Mouse (Mus musculus) neural tube, embryonic 10.5 days (tissue): ENCODE measurements around the gene Ttll6.
A peak's percentile ranks its signal among the peaks of the same experiment; 100 is the strongest.
"Not testable (repeated sequence)": the region's sequence is repeated elsewhere in the genome, so short reads cannot be mapped to it uniquely, and the experiment has no call there.

Experiments
- DNase-seq: peaks from one replicate; pipeline ENCODE4 v3.0.0-alpha.2; 2017; ENCODE audit warnings: low spot score; ENCODE audit errors: extremely low spot score

Ttll6 gene

DNA sequence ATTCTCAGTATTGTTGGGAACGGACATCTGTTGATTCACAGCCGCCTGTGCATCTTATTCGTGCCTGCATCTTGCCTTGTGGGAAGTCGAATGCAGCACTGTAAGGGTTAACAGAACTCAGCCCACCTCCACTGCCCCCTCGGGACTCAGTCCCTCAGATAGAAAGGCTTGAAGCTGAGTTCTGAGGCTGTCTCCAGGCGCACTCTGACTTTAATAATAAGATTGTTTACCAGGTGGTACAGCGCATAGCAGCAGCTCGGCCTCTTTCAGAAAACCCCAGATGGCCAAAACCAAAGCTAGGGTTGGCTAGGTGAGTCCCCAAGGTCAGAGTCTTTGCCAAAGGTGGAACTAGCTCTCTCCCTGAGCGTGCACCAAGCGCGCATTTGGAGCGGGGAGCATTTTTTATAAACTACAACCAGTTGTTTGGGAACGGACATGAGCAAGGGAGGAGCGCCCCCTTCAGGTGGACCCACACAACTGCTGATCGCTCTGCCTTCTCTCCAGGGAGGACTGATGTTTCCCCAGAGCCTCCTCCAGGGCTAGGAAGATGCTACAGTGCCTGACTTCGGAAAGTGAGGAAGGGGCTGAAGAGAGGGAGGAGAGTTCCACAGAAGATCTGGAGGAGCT is at the start of gene Ttll6:
TSS of gene Ttll6 (plus strand) at position 548 of the 627 bp plus-strand sequence.
- peak; percentile 69 for DNase-seq

DNA sequence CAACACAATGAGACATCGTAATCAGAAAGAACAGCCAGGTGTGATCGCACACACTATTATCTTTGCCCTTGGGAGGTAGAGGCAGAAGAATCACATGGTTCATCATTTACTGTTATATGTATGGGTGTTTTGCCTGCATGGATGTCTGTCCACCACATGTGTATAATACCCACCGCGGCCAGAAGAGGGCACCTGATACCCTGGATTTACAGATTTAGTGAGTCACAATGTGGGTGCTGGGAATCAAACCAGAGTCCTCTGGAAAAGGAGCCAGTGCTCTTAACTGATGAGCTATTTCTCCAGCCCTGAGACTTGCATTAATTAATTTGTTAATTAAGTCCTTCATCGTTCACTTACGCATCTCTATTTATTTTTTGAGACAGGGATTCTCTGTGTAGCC is 45.6 kb upstream of the Ttll6 start:
- DNase-seq, result no peak

DNA sequence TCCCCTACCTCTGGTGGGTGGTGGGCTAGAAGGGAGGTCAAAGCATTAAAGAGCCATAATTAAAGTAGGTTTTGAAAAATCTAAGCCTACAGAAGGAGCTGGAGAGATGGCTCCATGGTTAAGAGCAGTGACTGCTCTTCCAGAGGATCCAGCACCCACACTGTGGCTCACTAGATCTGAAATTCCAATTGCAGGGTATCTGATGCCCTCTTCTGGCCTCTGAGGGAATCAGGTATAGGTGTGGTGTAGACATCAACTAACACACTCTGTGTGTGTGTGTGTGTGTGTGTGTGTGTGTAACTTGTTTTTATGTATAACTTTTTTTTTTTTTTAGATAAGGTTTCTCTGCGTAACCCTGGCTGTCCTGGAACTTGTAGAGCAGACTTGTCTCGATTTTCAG is 42.5 kb upstream of the Ttll6 start:
- no peak for DNase-seq

DNA sequence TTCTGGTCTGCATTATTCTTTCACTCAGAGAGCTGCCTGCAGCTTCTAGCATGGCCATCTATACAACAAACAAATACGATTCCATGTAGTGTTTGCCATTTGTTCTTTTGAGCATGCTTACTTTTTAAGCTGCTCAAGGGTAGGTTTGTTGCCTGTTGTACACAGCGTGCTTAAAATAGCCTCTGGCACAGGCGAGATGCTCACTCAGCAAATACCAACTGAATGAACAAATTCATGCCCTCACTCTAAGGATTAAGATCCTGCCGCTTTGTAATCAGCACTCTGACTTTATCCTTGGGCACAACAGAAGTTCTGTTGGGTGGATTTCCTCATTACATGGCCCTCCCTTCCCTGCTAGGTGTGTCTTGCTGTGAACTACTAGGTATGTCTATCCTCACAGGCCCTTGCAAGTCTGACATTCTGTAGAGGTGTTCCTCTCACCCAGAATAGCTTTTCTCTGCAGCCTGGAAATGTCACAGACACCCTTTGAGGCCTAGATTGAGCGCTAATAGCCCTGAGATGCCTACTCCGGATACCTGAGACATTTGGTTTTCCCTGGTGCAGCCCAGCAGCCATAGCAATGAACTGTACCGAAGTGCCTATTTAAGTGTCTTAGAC is 40.8 kb upstream of the Ttll6 start:
- peak; percentile 16 for DNase-seq

DNA sequence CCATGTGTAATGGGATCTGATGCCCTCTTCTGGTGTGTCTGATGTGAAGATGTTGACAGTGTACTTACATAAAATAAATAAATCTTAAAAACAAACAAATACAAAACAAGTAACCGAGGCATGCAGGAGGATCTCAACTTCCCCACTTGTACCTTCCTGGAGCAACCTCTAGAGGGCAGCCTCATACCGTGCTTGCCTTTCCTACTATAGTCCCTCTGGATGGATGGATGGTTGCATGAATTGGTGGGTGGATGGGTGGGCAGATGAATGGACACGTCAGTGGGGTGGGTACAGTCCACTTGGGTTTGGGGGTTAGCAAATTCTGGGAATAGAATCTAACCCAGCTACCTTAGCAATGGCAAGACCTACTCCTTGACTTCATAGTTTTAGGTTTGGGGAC is 40.2 kb upstream of the Ttll6 start:
- peak; percentile 55 for DNase-seq

DNA sequence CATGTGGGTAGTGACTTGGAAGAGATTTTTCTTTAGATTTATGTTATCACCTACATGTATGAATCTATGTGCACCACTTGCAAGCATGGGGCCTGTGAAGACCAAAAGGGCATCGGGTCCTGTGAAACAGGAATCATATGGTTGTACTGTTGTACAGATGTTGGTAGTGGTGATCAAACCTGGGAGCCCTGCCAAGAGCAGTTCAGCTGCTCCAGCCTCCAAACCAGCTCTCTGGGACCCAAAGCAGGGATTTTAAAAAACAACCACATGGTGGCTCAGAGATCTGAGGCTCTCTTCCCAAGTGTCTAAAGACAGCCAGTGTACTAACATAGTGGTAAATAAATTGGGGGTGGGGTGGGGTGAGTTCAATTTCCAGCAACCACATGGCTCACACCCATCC is 25.2 kb upstream of the Ttll6 start:
- DNase-seq, result no peak

DNA sequence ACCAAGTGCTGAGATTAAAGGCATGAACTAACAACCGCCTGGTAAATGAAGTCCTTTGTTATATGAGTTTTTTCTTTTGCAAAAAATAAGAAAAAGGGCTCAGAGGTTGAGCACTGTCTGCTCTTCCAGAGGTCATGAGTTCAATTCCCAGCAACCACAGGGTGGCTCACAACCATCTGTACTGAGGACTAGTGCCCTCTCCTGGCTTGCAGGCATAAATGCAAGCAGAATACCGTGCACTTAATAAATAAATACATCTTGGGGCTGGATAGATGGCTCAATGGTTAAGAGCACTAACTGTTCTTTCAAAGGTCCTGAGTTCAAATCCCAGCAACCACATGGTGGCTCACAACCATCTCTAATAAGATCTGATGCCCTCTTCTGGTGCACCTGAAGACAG is 22.6 kb upstream of the Ttll6 start:
- not testable (repeated sequence) for DNase-seq

DNA sequence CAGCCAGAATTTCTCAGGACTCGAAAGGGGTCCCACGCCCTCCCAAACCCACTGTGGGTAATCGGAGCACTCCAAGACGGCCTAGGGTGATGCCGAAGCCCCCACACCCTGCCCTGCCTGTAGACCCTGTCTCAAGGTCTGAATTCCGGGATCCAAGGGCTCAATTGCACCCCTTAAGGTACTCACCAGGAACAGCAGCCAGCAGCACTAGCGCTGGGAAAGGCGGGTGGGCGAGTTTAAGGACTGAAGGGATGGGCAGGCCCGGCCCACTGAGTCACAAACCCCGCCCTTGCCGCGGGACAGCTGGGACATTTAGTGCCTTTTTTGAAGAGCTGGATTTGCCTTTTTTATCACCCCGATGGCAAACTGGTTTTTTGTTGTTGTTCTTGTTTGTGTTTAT is 21.8 kb upstream of the Ttll6 start, which contains the start of gene Calcoco2:
TSS of gene Calcoco2 (minus strand) at position 214 of the 400 bp plus-strand sequence.
- DNase-seq, result no peak

DNA sequence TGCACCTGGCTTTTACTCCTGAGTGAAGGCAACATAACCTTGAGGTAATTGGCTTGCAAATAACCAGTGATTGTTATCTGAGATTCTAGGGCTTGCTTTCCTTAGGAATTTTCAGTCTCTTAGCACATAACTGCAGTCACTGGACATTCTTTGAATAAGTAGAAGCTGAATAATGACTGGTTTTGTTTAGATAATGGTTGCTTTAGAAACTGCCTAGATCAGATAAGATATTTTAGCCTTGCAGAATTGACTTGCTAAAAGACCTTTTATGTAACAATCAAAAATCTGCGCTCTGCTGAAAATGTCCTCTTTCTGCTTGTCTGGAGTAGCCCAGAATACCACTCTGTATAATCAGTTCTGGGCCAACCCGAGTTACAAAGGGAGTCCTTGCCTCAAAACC is 19.5 kb upstream of the Ttll6 start:
- DNase-seq, result no peak

DNA sequence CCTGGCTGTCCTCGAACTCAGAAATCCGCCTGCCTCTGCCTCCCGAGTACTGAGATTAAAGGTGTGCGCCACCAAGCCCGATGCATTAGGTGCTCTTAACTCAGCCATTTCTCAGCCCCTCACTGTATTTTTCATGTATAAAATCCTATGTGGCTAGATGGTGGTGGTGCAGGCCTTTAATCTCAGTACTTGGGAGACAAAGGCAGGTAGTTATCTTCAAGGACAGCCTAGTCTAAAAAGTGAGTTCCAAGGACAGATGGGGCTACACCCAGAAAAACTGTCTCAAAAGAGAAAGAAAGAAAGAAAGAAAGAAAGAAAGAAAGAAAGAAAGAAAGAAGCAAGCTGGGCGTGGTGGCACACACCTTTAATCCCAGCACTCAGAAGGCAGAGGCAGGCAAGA is 18.2 kb upstream of the Ttll6 start:
- DNase-seq, result no peak

DNA sequence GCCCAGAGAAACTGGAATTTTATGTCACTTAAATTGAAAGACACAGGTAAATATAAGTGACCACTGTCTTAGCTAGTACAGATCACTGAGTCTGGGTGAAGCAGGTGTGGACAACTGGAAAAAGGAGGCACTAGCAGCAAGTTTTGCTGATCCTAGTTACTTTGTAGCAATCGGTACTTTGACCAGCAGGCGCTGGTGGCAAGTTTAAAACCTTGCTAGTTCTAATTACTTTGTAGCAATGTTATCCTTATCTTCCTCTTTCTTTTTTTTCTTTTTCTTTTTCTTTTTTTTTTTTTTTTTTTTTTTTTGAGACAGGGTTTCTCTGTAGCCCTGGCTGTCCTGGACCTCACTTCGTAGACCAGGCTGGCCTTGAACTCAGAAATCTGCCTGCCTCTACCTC is 17.5 kb upstream of the Ttll6 start:
- DNase-seq, result no peak

DNA sequence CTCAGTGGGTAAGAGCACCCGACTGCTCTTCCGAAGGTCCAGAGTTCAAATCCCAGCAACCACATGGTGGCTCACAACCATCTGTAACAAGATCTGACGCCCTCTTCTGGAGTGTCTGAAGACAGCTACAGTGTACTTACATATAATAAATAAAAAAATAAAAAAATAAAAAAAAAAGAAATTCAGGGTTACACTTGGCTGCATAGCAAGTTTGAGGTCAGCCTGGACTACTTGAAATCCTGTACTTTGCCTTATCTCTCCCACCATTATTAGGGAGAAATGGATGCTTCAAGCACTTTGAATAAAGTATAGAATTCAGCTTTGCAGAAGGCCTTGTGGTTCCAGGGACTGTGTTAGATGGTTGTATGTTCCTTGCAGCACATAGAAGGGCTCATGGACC is 16.7 kb upstream of the Ttll6 start:
- not testable (repeated sequence) for DNase-seq

DNA sequence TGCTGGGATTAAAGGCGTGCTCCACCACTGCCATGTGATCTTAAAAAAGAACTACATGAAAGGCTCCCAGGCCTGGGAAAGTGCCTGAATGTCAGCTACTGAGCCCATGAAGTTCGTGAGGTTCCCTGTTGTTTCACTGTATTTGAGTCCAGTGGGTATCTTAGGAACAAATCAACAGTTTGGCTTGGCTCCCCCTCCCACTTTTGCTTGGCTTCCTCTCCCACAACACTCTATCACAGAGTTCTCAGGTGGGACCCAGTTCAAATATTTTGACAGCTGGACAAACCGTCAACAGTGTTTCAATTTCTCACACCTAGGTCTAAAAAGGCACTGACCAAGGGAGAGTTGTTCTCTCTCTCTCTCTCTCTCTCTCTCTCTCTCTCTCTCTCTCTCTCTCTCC is 14.2 kb upstream of the Ttll6 start:
- DNase-seq, result no peak

DNA sequence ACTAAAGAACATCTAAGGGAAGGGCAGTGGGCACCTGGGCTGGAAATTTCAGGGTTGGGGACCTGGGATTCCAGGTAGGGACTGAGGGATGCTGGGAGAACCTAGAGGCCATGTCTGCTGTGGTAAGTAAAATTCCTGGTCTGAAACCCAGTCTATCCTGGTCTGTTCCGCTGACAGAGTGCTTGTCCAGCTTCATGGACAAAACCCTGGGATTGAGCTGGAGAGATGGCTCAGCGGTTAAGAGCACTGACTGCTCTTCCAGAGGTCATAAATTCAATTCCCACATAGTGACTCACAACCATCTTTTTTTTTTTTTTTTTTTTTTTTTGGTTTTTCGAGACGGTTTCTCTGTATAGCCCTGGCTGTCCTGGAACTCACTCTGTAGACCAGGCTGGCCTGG is 10.8 kb upstream of the Ttll6 start:
- not testable (repeated sequence) for DNase-seq

DNA sequence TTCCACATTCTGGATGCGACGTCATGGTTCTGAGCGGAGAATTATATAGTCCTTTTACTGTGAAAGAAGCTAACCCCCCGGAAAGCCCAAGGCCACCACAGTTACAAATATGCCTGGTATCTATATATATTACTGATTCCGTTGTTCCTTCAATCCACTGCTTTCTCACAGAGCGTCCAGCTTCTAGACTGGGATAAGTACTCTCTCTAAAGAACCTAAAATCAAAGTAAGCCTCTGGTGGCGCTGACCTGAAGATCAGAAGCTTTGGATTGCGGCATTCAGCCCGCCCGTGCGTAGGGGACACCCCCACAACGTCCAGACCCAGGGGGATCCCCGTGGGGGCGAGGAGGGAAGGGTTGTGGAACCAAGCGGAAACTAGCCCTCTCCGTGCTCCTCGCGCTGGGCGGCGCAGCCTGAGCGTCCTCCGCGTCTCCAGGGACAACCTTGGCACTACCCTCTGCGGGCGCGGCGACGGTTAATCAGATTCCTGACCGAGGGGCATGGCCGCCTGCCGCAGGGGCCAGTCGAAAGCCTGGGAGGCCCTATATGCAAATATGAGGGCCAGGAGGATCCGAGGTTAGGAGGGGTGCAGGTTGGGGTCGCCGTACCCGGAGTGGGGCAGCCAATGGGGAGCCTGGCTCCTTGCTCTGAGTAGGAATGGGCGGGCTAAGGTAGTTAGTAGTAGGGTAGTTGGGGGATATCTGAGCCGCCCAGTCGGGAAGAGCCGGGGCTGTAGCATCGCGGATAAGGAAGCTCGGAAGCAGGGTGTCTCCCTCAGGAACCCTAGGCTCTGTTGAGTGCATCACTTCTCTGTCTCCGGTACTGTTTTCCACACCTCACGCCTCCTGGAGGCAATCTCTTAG is 9.3 kb upstream of the Ttll6 start:
- DNase-seq, result peak; percentile 56

DNA sequence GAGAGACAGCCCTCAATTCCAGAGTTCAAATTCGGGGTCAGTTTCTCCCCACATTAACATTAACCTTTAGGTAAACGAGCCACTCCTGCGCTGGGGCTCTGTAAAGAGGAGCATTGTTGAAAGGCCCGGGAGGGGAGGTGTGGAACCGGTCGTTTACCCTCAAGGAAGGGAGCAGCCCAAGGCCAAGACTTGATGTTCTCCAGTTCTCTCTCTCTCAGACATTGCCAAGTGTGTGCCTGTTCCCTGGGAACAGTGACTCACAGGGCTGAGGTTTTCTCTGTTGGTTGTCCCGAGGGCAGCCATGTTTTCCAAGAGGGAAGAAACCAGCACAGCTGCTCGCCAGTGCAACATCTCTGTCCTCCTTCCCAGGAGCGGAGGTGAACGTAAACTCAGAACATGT is 3.0 kb upstream of the Ttll6 start:
- no peak for DNase-seq

DNA sequence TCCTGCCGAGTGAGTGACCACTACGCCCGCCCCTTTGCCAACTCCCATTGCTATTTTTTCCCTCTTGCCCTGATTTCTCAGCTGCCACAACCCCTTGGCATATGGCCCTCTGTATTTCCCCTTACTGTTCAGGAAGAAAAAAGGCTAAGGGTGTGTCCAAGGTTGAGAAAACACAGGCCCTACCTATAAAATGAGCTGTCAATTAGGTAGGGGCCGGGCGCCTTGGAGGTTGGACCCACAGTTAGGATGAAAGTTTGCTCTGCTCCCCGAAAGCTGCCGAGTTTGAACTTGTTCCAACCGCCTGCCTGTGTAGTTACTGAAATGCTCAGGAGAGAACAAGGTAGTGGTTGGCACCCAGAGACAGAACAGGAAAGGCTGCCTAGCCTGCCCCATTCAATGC is 2.3 kb downstream of the Ttll6 start:
- DNase-seq, result no peak

DNA sequence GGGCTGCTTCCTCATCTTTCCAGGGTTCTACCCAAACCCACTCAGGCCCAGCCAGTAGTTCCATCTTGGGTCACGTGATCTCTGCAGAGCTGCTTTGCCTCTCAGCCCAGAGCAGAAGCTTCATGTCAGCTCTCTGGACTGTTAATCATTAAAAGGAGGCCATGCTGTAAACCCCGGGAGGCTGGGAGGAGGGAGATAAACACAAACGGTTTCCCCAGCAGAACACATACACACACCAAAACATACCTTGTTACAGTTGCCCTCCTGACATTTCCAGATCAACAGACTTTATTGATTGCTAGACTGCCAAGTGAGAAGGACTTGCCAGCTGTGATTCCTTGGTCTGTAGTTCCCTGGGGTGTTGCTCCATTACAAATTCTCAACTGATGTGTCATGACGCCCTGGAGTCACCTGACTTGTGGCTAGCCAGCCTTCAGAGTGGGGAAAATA is 7.2 kb downstream of the Ttll6 start:
- DNase-seq, result no peak

DNA sequence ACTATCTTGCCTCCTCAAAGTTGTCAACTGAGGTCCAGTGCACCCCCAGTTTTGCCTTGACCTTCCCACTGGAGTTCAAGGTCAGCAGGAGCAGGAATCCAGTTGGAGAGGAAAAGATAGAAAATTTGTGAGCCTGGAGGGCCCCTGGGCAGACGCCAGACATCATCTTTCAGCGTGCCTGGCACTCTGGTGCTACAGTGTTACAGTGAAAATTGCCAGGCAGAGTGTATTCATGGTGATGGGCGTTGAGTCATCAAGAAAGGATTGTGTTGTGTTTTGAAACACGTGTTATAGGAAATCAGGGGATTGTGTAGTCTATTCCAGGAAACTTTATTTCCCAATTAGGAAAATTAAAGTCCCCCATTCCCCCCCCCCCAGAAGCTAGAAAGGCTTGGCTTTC is 10.2 kb downstream of the Ttll6 start:
- no peak for DNase-seq

DNA sequence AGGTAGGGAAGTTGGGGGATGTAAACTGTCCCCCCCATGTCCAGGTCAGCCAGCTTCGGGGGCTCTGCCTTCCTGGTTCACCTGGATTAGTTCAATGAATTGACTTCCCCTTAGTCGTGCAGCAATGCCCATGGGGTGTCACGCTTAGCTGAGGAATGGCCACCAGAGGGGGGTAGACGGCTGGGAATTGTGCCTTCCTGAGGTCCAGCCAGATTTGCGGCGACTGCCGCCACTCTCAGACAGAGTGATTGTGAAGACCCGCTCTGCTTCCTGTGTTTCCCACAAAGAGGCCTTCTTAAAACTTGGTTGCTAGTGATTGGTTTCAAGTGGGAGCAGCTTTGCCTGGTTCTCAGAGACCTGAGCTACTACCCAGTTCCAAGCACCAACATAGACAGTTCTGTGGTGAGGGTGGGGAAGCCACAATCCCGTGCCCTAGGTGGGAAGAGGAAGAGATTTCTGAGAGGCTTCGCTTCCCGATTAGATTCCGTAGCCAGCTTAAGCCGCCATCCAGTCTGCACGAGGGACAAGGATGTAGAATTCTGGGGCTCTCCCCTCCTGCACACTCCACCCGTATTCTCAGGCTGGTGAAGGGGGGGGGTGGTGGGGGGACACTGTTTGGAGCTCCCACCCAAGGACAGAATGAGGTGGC is 12.2 kb downstream of the Ttll6 start:
- DNase-seq, result peak; percentile 79

DNA sequence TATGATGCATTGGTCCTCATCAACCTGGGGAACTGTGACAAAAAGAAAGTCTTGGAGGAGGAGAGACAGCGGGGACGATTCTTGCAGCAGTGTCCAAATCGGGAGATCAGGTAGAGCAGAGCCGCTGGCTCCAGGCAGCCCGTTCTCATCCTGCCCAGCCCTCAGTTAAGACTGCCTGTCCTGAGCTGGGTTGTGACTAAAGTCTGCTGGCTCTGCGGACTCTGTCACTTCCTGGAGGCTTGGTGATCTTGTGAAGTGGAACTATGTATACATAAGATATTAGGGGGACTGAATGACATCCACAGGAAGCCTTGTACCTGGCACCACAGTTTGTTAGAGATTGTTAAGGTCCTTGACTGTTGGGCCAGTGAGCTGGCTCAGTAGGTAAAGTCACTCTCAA is 13.9 kb downstream of the Ttll6 start:
- no peak for DNase-seq

DNA sequence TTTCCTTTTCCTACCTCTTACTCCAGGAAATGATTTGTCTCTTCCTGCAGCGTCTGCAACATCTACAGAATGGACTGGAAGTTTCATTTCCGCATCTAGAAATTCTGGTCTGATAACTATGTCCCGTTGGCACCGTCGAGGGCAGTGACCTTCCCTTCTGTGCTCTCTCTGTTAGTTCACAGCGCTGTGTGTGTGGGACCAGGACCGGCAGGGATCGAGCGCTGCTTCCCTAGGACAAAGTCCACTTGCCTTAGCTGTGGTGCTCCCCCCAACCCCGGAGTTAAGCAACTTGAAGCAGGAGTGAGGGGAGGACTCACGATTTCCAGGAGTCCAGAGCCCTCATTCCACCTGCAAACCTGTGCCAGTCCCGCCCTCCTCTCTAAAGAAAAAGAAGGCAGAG is 31.2 kb downstream of the Ttll6 start:
- DNase-seq, result no peak
